Mouse (Mus musculus): Measurements from ENCODE around the gene 4930430F08Rik. TPM values are rescaled to one million over a fixed set of nuclear protein-coding genes. Genes with fewer than 3 reads are reported as not detected.

4930430F08Rik gene
- polyA plus RNA-seq (2011; ENCODE audit: insufficient read length, low read depth, missing spikeins), result 14.4 and 15.5 TPM in 2 replicates

GRCm38 (mm10) chr10:100590323-100590722, at the start of gene 4930430F08Rik, which contains the start of gene 1700017N19Rik:
Gene 4930430F08Rik (minus strand): TSS chr10:100590423.
Gene 1700017N19Rik (plus strand): TSS chr10:100590484.
- H3K4me3 ChIP-seq (ENCODE audit: insufficient read depth, low read length), result no peak within 1 kb of the TSS
- H3K4me1 ChIP-seq (ENCODE audit: control insufficient read depth, insufficient read depth, low read length), result no peaks in the 10 kb centered on the region; the same call in 1 of the 2 replicates
- no peak within 1 kb of the TSS for H3K27ac ChIP-seq (ENCODE audit: insufficient read depth, low read length)
- TF ChIP-seq POLR2A (IDR thresholded peaks at IDR 0.05; ENCODE audit: low read depth, low read length), result no peak
- TF ChIP-seq CTCF (IDR thresholded peaks at IDR 0.05; ENCODE audit: borderline replicate concordance, insufficient read depth, low read length), result no peak

GRCm38 (mm10) chr10:100629762-100630438, 39.7 kb upstream of the 4930430F08Rik start:
- Histone ChIP-seq H3K4me3 (ENCODE audit: insufficient read depth, low read length) (no peak overlapping the region), H3K27ac (ENCODE audit: insufficient read depth, low read length) (no peak overlapping the region), H3K4me1 (ENCODE audit: control insufficient read depth, insufficient read depth, low read length) (0 out of 2 replicates have a peak, but pooled peaks cover 2% of the 10 kb centered on the region)
- no peak for TF ChIP-seq POLR2A (IDR thresholded peaks at IDR 0.05; ENCODE audit: low read depth, low read length)
- TF ChIP-seq CTCF (IDR thresholded peaks at IDR 0.05; ENCODE audit: borderline replicate concordance, insufficient read depth, low read length), result peak; percentile 67; the same call in 1 of the 2 replicates

- H3K4me1 ChIP-seq (ENCODE audit: control insufficient read depth, insufficient read depth, low read length), result no peaks in the 10 kb centered on the region
Measured at GRCm38 (mm10) chr10:100622494-100622893, 32.3 kb upstream of the 4930430F08Rik start.

GRCm38 (mm10) chr10:100620040-100620439, 29.8 kb upstream of the 4930430F08Rik start:
- Histone ChIP-seq H3K4me1 (ENCODE audit: control insufficient read depth, insufficient read depth, low read length) (no peaks in the 10 kb centered on the region), H3K4me3 (ENCODE audit: insufficient read depth, low read length) (no peak overlapping the region), H3K27ac (ENCODE audit: insufficient read depth, low read length) (no peak overlapping the region)
- TF ChIP-seq POLR2A (IDR thresholded peaks at IDR 0.05; ENCODE audit: low read depth, low read length), result no peak

More at GRCm38 (mm10) chr10:100622494-100622893, 32.3 kb upstream of the 4930430F08Rik start:
- Histone ChIP-seq H3K4me3 (ENCODE audit: insufficient read depth, low read length) (no peak overlapping the region), H3K27ac (ENCODE audit: insufficient read depth, low read length) (no peak overlapping the region)
- TF ChIP-seq POLR2A (IDR thresholded peaks at IDR 0.05; ENCODE audit: low read depth, low read length) (no peak), CTCF (IDR thresholded peaks at IDR 0.05; ENCODE audit: borderline replicate concordance, insufficient read depth, low read length) (no peak)

- Histone ChIP-seq H3K4me1 (ENCODE audit: control insufficient read depth, insufficient read depth, low read length) (no peaks in the 10 kb centered on the region), H3K27ac (ENCODE audit: insufficient read depth, low read length) (no peak overlapping the region), H3K4me3 (ENCODE audit: insufficient read depth, low read length) (no peak overlapping the region)
- no peak for TF ChIP-seq POLR2A (IDR thresholded peaks at IDR 0.05; ENCODE audit: low read depth, low read length)
- TF ChIP-seq CTCF (IDR thresholded peaks at IDR 0.05; ENCODE audit: borderline replicate concordance, insufficient read depth, low read length), result no peak
Measured at GRCm38 (mm10) chr10:100619474-100619873, 29.3 kb upstream of the 4930430F08Rik start.

GRCm38 (mm10) chr10:100617233-100617903, 27.1 kb upstream of the 4930430F08Rik start:
- TF ChIP-seq CTCF (IDR thresholded peaks at IDR 0.05; ENCODE audit: borderline replicate concordance, insufficient read depth, low read length) (no peak), POLR2A (IDR thresholded peaks at IDR 0.05; ENCODE audit: low read depth, low read length) (no peak)
- no peak overlapping the region for H3K27ac ChIP-seq (ENCODE audit: insufficient read depth, low read length)
- no peak overlapping the region for H3K4me3 ChIP-seq (ENCODE audit: insufficient read depth, low read length)
- no peaks in the 10 kb centered on the region for H3K4me1 ChIP-seq (ENCODE audit: control insufficient read depth, insufficient read depth, low read length)

- TF ChIP-seq CTCF (IDR thresholded peaks at IDR 0.05; ENCODE audit: borderline replicate concordance, insufficient read depth, low read length) (no peak), POLR2A (IDR thresholded peaks at IDR 0.05; ENCODE audit: low read depth, low read length) (no peak)
- Histone ChIP-seq H3K4me1 (ENCODE audit: control insufficient read depth, insufficient read depth, low read length) (no peaks in the 10 kb centered on the region), H3K27ac (ENCODE audit: insufficient read depth, low read length) (no peak overlapping the region), H3K4me3 (ENCODE audit: insufficient read depth, low read length) (no peak overlapping the region)
Measured at GRCm38 (mm10) chr10:100604254-100604653, 14.0 kb upstream of the 4930430F08Rik start.

GRCm38 (mm10) chr10:100603511-100603910, 13.3 kb upstream of the 4930430F08Rik start:
- TF ChIP-seq CTCF (IDR thresholded peaks at IDR 0.05; ENCODE audit: borderline replicate concordance, insufficient read depth, low read length) (no peak), POLR2A (IDR thresholded peaks at IDR 0.05; ENCODE audit: low read depth, low read length) (no peak)
- H3K4me1 ChIP-seq (ENCODE audit: control insufficient read depth, insufficient read depth, low read length), result no peaks in the 10 kb centered on the region
- no peak overlapping the region for H3K4me3 ChIP-seq (ENCODE audit: insufficient read depth, low read length)
- H3K27ac ChIP-seq (ENCODE audit: insufficient read depth, low read length), result no peak overlapping the region

GRCm38 (mm10) chr10:100598339-100598738, 8.1 kb upstream of the 4930430F08Rik start:
- H3K4me1 ChIP-seq (ENCODE audit: control insufficient read depth, insufficient read depth, low read length), result no peaks in the 10 kb centered on the region; the same call in 1 of the 2 replicates
- no peak for TF ChIP-seq POLR2A (IDR thresholded peaks at IDR 0.05; ENCODE audit: low read depth, low read length)
- TF ChIP-seq CTCF (IDR thresholded peaks at IDR 0.05; ENCODE audit: borderline replicate concordance, insufficient read depth, low read length), result no peak
- no peak overlapping the region for H3K27ac ChIP-seq (ENCODE audit: insufficient read depth, low read length)
- no peak overlapping the region for H3K4me3 ChIP-seq (ENCODE audit: insufficient read depth, low read length)

- H3K4me1 ChIP-seq (ENCODE audit: control insufficient read depth, insufficient read depth, low read length), result no peaks in the 10 kb centered on the region; the same call in 1 of the 2 replicates
- no peak overlapping the region for H3K27ac ChIP-seq (ENCODE audit: insufficient read depth, low read length)
- peak overlapping the region; percentile 85 for H3K4me3 ChIP-seq (ENCODE audit: insufficient read depth, low read length)
- TF ChIP-seq POLR2A (IDR thresholded peaks at IDR 0.05; ENCODE audit: low read depth, low read length) (peak; percentile 86), CTCF (IDR thresholded peaks at IDR 0.05; ENCODE audit: borderline replicate concordance, insufficient read depth, low read length) (no peak)
Measured at GRCm38 (mm10) chr10:100588932-100589388, 1.3 kb downstream of the 4930430F08Rik start.
